Mouse (Mus musculus): Measurements from ENCODE around the gene Ankrd44.

- no peak for TF ChIP-seq GATA1 (IDR thresholded peaks at IDR 0.05; ENCODE audit: borderline replicate concordance, low read length)
- TF ChIP-seq FLI1 (IDR thresholded peaks at IDR 0.05; ENCODE audit: low read length), result no peak
Observed at GRCm38 (mm10) chr1:54715061-54715760, 211.0 kb downstream of the Ankrd44 start.

Measured in megakaryocyte, embryonic 14.5 days (primary cell).